Mouse (Mus musculus) retina, embryonic 14.5 days (tissue): Measurements from ENCODE around the gene Rapgef1.
"Not testable (repeated sequence)": the region's sequence is repeated elsewhere in the genome, so short reads cannot be mapped to it uniquely, and the experiment has no call there.

ENCODE experiments used
- DNase-seq: peaks from one replicate; pipeline ENCODE4 v3.0.0-alpha.2; 2015; ENCODE audit warnings: low spot score

The Rapgef1 gene

DNA sequence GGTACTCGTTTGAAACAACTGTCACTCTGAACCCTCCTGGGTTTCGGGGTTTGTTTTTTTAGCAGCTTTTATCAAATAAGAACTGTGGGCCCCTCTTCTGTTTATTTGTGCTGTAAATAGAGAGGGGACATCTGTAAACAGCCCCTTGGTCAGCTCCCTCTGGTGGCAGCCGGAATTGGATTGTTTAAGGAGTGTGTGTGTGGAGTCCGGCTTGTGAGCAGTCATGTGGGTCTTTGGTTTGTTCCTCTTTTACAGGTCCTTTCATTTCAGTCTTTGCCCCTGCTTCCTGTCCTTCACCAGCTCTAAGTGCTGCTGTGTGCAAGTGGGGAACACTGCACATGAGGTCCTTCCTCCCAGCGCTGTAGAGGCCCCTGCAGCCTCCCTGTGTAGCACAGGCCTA lies 119.8 kb downstream of the Rapgef1 start:
- no peak for DNase-seq

DNA sequence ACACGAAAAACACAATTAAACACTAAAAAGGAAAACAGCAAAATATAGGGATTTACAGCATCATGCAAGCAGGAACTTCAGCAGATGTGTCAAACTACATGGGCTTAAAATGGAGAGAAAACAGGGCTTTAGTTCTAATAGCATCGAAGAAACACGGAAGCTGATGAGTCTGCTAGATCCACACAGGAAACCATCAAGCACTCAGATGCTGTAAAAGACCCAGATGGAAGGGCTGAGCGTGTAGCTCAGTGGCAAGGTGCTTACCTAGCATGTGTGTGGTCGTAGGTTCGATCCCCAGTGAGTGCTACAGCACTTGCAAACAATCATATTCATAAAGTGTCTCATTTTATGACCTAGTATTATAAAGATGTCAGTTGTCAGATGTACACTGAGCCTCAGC lies 121.7 kb downstream of the Rapgef1 start:
- DNase-seq, result no peak

DNA sequence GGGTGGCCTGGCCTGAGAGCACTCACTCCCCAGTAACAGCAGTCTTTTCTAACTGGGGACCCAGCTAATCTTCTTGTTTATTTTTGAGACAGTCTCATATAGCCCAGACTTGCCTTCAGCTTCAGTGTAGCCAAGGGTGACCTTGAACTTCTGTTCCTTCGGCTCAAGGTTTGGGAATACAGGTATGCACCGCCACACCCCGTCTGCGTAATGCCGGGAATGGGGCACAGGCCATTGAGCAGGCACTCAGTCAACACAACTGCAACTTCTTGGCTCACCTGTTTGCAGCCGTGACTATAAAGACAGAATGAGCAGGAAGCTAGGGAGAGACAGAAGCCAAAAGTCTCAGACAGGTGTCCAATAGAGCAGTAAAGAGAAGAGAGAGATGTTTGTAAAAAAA lies 124.7 kb downstream of the Rapgef1 start:
- DNase-seq, result no peak

DNA sequence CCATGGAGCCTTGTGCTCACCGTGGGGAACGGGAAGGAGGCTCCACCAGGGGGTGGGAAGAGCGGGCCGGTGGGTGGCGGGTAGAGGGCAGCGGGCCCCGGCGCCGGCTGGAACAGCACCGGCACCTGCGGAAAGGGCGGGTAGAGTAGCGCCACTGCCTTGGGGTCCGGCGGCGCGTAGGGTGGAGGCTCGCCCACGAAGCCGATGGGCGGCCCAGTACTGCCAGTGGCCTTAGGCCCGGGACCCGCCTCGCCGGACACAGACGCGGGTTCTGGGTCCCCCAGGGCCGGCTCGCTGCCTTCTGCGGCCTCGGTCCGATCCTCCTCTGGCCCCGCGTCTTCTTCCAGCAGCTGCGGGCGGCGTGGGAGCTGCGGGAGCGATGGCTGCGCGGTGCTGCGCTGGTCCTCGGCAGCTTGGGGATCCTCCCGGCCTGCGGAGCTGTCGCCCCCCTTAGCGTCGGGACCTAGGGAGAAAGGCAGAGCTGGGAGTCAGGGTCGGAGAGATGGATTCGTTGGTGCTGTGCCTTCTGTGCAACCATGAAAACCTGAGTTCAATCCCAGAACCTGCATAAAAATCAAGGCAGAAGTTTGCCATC lies 127.8 kb downstream of the Rapgef1 start:
- no peak for DNase-seq

DNA sequence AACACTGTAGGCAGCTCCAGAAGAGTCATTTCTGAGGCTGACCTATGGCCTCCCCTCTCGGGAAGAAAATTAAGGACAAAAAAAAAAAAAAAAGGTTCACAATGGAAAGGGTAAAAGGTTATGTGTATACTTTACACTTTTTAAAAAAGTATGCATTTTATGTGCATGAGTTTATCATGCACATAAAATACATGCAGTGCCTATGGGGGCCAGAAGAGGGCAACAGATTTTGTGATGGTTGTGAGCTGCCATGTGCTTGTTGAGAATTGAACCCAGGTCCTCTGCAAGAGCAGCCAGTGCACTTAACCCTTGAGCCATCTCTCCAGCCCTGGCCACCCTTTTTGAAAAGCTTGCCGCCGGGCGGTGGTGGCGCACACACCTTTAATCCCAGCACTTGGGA lies 128.3 kb downstream of the Rapgef1 start:
- peak; percentile 40 for DNase-seq

DNA sequence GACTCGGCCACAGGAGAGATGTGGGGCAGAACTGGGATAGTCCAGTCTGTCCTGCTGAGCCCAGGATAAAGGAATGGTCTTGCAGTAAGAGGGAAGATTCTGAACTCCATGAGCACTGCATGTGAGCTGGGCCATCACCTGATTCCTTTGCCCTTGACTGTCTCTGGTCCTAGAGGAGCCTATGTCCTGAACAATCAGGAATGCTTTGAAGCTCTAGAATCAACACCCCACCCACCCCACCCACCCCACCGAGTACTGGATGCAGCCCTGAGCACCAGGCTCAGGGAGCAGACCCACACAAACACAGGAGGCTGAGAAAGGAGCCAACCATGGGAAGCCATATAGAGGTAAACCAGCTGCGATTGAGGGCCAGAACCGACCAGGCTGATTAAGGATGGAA lies 129.0 kb downstream of the Rapgef1 start:
- DNase-seq, result no peak

DNA sequence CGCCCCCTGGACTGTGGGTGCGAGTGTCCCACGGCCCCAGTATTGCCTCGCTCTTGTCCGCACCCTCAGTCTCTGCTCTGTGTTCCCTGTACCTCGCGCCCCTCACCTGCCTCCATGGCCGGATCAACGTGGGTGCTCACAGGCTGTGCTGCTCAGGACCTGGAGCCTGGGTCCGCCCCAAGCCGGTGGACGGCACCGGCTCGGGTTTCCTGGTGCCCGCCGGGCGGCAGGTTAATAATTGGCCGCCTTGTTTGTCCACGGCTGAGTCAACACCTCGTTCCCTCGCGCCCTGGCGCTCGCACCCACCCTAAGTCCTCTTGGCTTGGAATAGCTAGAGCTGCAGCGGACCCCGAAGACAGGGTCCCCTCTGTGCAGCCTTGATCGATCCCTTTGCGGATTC lies 132.0 kb downstream of the Rapgef1 start, which contains the start of gene Gm13420:
Gene Gm13420 (minus strand): TSS at position 189 of the 400 bp plus-strand sequence.
- DNase-seq, result no peak

DNA sequence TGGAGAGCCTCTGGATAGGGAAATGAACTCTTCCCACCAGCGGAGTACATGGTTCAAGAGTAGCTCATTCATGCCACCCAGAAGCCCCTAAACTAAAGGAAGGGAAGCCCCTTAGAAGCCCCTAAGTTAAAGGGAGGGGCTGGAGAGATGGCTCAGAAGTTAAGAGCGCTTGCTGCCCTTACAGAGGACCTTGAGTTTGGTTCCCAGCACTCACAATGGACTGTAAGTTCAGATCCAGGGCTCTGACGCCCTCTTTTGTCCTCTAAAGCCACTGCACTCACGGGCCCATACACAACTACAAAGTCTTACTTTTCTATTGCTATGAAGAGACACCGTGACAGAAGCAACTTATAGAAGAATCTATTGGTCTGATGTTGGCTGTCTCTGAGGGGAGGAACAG lies 132.9 kb downstream of the Rapgef1 start:
- DNase-seq, result no peak

DNA sequence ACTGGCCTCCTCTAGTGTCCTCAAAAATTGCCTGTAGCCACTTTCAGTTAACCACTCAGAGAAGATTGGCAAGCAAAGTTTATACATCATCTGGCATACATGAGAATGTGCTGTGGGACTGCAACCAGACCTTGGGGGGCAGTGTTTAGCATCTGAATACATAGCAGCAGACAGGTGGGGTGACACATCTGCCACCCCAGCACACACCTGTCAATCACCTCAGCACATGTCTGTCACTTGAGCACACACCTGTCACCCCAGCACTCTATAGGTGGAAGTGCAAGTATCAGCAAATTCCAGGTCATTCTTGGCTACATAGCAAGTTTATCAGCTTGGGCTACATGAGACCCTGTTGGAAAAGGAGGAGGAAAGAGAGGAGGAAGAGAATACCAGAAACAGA lies 136.2 kb downstream of the Rapgef1 start:
- no peak for DNase-seq

DNA sequence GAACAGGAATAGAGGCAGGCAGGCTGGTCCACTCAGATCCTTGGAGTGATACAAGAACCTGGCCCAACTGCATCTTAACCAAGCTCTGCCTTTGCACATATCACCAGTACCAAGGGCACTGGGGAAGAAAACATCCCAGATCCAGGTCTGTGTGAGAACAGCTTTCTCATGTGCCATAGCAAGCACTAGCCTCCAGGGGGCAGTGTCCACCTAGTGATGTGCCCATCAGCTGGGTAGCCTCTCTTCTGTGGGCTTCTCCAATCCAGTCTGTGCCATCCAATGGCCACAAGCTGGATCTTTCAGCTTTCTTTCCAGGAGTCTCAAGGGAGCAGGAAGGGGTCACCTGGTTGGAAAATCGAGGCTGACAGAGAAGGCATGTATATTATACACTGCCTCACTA lies 145.3 kb downstream of the Rapgef1 start:
- peak; percentile 88 for DNase-seq

DNA sequence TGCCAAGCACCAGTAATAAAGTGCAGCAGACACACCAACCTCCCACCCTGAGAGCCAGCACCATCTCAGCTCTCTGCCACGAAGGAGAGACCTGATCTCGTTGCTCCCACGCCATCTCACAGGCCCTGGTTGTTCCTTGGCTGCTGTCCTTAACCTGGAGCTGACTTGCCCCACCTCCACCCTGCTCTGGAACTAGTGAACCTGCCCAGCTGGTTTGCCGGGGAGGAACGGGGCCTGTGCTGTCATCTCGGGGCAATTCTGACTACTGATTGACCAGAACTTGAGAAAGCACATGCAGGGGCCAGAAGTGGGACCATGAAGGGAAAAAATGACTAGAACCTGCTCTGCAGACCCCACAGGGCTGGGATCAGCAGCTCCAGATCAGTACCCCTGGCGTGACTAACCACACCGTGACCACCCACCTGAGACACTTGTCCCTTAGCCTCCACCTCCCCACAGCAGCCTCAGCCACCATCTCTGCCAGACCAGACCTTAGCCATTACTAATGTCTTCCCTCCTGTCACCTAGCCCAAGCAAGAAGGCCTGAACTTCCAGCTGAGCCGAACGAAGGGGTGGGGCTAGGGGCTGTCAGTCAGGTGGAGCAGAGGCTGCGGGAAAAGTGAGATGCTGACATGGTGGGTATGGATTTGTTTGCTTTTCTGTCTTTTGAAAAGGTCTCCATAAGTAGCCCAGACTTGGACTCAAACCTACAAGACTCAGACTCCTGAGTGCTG lies 148.6 kb downstream of the Rapgef1 start:
- DNase-seq, result no peak

DNA sequence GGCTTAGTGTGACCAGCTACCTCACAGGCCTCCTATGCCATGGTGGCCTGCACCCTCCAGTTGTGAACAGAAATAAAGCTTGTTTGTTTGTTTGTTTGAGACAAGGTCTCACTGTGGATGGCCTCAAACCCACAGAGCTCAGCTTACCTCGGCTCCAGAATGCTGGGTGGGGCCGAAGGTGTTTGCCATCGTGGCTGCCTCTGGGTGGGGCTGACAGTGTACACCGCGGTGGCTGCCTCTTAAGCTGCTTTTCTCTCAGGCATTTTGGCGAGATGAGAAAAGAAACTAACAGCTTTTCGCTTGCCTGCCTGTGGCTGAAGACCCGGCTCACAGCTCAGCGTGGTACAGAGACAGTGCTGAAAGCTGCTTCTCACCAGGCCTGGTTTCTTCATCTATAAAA lies 149.4 kb downstream of the Rapgef1 start:
- no peak for DNase-seq

DNA sequence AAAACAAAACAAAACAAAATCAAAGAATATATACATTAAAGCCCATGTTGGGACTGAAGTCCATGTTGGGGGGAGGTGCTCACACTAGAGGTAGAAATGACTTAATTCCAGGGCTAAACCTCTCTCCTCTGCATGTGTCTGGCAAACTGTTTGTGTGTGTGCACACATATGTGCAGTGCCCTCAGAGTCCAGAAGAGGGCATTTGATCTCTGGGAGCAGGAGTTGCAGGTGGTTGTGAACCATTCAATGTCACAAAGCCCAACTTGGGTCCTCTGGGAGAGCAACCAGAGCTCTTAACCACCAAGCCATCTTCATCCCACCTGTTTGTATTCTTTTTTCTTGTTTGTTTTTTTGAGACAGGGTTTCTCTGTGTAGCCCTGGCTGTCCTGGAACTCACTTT lies 150.6 kb downstream of the Rapgef1 start:
- no peak for DNase-seq

DNA sequence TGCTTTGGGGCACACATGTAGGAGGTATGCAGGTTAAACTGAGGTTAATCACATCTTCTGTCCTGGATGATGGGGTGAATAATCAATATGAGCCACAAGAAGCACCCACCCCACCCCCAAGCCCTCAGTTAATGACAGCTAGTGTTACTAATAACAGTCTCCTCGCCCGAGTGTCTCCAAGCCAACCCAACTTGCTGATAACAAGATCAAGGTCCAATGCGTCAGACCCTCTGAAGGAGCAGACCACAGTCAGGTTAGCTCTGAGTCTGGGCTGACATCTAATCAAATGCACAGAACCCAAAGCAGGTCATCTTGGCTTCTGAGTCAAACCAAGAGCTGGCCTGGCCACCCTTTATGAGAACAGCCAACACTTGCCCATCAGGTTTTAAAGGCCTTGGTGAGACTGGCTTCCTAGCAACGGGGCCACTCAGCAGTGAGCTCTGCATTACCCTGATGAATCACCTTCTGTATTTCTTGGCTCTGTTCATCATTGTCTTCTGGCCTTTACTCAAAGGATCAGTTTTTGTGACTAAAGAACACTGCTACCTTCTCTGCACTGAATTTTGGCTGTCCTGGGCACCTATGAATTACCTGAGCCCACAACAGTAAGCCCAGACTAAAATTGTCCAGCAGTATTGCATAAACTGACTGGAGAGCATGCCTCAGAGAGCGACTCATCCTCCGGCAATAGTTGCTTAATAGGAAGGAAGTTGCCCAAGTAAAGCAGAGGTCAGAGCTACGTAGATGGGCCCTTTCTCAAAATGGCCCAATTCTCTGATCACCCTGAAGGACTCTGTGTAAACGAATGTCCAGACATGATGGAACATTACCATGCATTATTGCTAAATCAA lies 152.3 kb downstream of the Rapgef1 start:
- DNase-seq, result no peak

DNA sequence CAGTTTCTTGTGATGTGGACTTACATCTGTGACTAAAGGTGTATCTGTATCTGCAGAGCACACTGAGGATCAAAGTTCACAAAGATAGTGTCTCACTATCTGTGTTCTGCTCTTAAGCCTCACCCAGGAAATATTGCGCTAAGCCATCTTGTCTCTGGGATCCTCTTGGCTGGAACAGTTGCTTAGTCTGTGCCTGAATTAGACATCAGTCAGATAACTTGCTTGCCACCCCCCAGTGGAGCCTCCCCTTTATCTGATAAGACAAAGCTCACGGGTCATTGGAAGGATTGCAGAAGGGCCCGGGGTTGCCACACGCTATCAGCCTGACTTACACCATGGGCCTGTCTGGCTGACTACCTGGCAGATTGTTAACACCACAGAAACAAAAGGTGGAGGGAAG lies 153.8 kb downstream of the Rapgef1 start:
- DNase-seq, result no peak

DNA sequence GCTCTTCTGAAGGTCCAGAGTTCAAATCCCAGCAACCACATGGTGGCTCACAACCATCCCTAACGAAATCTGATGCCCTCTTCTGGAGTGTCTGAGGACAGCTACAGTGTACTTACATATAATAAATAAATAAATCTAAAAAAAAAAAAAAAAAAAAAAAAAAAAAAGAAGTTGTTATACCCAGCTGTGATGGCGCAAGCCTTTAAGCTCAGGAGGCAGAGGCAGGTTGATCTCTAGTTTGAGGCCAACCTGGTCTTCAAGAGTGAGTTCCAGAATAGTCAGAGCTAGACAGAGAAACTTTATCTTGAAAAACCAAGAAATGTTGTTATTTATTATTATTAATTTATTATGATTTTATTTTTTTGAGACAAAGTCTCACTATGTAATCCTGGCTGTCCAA lies 161.7 kb downstream of the Rapgef1 start:
- not testable (repeated sequence) for DNase-seq

DNA sequence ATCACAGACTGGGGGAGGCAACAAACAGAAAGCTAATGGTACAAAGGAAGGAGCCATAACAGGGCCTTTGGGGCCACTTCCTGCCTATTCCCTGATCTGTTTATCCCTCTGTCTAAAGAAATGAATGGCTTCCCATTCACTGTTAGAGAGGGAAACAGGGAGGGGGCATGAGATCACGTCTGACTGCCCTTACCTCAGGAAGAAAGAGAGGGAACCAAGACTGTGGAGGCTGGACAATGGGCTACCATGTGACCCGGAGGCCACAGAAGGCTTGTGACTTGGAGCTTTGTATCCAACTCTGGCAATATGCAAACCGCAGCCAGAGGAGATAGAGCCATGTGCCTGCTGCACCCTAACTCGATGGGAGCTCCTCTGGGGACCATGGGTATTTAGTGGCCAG lies 164.8 kb downstream of the Rapgef1 start:
- no peak for DNase-seq

DNA sequence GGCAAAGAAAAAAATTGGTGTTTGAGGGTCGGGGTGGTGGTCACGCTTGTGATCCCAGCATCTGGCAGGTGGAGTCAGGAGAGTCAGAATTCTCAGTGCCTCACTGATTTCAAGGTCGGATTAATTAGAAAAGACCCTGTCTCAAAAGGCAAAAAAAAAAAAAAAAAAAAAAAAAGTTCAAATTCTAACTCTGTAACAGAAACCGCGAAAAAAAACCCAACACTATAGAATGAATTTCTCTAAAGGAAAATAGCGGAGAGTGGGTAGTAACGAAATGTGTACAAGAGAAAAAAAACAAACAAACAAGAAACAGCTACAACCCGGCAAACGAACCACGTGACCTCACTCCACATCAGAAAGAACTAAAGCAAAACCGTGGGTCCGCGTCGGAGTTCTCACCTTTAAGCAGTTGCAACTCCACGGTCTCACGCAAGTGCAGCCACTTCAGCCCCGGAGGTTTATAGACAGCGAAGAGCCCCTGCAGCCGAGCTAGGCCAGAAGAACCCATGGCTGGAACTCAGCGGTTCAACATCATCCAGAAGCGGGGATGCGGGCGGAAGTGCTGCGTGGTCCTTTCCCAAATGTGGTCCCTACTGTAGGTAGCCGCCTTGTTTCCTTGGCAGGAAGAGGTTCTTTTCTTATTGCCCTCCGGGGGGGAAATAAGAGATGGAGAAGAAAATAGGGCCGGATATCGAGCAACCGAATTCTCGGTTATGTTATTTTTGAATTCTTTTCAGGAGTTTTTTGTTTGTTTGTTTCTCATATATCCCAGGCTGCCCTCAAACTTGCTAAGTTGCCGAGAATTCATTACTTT lies 167.8 kb downstream of the Rapgef1 start, which contains the start of gene Coq4:
Gene Coq4 (plus strand): TSS at position 390 of the 814 bp plus-strand sequence.
- peak; percentile 97 for DNase-seq

DNA sequence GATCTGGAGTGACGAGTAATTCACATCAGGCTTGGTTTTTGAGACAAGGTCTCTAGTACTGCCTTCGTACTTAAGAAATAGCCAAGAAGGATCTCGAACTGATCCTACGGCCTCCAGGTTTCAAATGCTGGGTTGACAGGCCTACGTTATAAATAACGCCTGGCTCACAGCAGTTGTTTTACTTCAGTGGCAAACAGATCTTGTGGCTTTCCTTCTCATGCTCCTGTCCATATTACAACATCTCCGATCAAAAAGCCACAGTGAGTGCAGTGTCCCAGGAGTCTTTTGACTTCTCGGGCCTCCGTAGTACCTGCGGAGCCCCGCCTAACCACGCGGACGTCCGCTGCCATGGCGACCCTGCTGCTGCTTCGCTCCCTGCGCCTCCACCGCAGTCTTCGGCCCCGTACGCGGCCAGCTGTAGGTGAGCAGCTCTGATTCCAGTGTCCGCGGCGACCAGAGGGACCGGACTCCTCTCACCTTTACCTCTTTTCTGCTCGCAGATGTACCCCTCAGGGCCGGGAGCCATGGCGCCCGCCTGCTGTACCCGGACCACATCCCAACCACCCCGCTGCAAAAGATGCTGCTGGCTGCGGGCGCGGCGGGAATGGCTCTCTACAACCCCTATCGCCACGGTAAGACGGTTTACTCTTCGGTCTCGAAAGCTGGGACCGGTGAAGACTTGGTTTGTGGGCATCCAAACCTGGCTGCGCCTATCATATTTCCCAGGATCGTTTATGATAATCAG lies 168.6 kb downstream of the Rapgef1 start, which contains the start of gene Trub2:
Gene Trub2 (minus strand): TSS at position 566 of the 745 bp plus-strand sequence.
- DNase-seq, result peak; percentile 87
